Mouse (Mus musculus): ENCODE data around the gene Dnah8.

DNA sequence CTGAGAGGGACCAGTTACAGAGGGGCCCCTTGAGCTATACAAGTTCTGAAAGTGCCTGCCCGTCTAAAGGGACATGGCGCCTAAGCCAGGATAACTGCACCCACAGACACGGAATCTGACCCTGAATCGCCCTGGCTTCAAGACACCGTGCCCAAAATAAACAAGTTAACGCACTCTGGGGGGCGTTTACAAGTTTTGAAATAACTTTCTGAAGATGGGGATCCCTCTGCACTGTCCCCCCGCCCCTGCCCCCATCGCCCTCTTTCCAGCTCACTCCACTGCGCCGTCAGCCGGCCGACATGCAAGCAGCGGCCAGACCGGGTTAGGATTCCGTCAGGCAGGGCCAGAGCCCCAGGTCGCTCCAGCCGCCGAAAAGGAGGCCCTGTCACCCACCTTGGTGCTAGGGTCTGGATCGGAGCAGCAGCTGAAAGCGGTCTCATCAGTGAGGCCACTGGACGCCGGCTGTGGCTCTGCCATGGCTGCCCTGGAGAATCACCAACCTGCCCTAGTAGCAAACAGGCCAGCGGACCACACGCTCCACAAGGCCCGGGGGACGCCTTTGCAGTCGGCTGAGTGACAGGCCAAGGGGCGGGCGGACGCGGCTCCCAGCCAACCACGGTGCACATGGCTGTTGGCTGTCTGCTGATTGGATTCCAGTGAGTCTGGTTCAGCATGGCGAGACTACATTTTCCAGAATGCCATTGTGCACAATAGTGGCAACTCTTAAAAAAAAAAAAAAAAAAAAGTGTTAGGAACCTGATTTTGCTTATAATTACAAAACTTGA lies 11.9 kb upstream of the Dnah8 start:
- TF ChIP-seq CTCF (IDR thresholded peaks at IDR 0.05; ENCODE audit: borderline replicate concordance, insufficient read depth, low read depth, low read length), result no peak
- TF ChIP-seq POLR2A (IDR thresholded peaks at IDR 0.05; ENCODE audit: borderline replicate concordance, insufficient read depth, low read length), result peak; percentile 83
